Mouse (Mus musculus): ENCODE measurements around the gene Vps29.

Gene Vps29

DNA sequence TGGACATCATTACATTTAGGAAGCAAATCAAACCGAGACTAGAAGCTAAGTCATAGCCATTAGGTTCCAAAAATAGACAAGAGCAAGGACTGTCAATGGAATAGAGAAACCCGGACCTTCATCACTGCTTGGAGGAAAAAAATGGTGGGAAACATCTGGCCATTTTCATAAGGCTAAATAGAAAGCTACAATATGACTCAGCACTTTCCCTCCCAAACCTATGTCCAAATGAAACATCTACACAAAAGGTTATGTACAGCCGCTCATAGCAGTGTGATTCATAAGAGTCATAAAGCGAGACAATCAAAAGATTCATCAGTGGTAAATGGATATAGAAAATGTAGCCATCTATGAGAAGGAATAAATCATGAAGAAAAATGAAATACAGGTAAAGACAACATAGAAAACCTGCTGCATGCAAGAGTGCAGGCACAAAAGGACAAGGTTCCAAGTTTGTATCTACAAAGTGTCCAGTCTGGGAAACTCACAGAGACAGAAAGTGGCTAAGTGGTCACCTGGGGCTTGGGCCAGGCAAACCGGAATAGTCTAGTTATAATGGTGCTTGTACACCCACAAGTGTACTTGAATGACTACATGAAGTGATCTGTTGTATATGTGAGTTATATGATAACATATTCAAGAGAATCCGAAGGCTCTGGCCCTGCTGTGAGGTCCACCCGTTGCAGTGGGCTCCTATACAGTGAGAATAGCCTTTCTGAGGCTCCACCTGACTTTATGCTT lies 17.4 kb upstream of the Vps29 start:
- DNase-seq, result no peak

DNA sequence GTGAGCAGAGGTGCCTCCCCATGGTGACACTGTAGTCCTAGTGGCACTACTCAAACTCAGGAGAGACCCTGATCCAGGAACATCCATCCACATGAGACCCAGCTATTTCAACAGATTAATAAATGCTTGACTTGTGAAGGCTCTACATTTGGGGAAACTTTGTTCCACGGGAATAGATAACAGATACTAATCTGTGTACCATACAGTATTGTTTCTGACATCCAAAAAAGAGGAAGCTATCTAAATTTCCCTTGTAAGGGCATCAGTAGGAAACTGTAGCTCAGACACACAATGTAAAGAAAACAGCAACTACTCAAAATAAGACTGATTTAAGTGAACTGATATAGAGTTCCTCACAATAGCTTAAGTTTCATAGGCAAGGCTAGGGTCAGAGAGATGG lies 11.3 kb upstream of the Vps29 start:
- no peak for DNase-seq

DNA sequence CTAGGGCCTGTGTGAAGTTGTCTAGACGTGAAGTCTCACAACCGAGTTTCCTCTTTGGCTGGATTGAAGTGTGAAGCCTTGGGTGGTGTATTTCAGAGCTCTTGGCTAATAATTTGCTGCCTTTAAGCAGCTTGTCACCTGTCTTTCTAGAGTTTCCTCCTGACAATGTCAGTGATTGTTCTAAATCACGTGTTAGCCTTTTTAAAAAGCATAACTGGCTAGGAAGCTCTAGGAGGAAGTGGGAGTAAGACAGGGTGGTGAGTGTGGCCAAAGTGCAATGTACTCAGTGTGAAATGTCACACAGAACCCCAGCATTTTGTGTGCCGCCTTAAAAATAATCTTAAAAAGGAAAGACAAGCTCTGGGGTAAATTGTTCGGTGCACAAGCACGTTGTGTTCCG lies 10.4 kb upstream of the Vps29 start:
- no peak for DNase-seq

DNA sequence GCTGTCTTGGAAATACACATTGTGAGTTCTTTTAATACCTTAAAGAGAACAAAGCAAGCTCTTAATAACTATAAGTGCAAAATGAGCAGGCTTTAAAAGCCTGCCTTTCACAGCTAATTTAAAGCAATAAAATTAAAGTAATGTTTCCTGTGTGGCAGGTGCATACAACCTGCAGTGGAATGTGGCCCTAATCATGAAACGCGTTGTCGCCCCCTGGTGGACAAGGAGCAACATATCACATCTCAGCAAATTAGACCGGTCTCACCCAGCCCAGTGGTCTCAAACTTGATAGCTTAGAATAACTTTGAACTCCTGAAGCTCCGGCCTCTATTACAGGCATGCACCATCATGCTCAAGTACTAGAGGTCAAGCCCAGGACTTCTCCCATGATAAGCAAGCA lies 9.9 kb upstream of the Vps29 start:
- peak; percentile 81 to 83 for DNase-seq

- no peak for DNase-seq
Observed at GRCm38 (mm10) chr5:122345777-122346176, 8.4 kb upstream of the Vps29 start.

DNA sequence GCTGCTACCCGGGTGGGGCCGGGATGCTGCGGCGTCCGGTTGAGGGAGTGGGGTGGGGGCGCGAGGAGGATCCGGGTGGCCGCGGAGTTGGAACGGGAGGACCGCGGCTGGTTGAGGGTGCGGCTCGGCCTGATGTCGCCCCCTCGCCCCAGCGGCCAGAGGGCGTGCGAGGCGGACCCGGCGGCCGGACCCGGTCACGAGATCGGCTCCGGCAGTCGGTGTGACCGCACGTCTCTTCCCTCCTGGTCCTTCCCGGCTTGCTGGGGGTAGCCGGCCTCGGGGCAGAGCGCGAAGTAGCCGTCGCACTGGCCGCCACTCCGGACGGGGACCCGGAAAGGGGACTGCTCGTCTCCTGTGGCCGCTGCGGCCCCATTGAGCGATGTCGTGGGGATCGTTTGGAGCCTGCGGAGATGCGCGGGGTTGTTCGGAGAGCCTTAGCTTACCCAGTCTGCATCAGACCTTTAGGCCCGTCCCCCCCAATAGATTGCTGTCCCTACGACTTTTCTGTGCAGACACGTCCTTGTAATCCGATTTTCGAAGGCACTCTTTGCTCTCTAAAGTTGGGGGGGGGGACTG lies 411 bp downstream of the Vps29 start:
- no peak for DNase-seq

- DNase-seq, result peak in 1 of 2 experiments; percentile 37
Observed at GRCm38 (mm10) chr5:122371591-122372191, 17.5 kb downstream of the Vps29 start, which contains the start of gene Gpn3. Gene Gpn3, plus strand, starts transcription at chr5:122371876.

- peak; percentile 99 for DNase-seq
Observed at GRCm38 (mm10) chr5:122372192-122372769, 18.1 kb downstream of the Vps29 start, which contains the start of gene Fam216a. Gene Fam216a, minus strand, starts transcription at chr5:122372364.

GRCm38 (mm10) chr5:122372878-122373277 lies 18.7 kb downstream of the Vps29 start:
- no peak for DNase-seq

DNA sequence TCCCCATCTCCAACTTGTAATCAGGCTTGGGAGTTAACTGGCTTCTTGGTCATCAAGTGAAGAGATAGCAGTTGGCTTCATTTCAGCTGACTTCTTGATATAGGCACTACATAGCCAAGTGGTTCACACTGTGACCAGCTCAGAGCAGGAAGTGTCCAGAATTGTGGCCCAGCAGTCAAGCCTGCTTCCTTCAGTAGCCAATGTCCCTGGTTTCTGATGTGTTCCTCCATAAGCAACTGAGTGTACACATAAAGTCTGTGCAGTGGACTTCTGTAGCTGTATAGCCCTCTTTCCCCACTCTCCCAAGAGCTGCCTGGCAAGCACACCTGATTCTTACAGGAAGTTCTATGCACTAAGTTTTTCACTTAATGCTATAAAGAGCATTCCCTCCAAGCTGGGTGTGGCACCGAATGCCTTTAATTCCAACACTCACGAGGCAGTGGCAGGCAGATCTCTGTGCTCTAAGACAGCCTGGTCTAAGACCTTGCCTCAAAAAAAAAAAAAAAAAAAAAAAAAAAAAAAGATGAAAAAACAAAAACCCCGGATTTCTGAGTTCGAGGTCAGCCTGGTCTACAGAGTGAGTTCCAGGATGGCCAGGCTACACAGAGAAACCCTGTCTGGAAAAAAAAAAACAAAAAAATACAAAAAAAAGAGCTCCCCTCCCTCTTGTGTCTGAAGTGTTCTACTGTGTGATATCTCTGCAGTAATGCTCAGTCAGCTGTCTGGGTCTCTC lies 23.1 kb downstream of the Vps29 start:
- no peak for DNase-seq

DNA sequence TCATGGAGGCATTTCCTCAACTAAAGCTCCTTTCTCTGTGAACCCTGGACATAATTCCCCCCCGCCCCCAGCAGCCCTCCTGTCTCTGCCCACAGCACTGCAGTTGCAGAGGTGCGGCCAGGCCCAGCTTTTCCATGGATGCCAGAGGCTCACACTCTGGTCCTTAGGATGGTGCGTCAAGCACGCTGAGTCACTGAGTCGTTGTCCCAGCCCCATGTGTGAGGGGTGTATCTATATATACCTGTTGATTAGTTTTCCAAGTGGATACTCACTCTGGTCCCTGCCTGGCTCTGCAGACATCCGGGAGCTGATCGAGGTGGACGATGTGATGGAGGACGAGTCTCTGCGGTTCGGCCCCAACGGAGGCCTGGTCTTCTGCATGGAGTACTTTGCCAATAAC lies 24.0 kb downstream of the Vps29 start:
- DNase-seq, result no peak

DNA sequence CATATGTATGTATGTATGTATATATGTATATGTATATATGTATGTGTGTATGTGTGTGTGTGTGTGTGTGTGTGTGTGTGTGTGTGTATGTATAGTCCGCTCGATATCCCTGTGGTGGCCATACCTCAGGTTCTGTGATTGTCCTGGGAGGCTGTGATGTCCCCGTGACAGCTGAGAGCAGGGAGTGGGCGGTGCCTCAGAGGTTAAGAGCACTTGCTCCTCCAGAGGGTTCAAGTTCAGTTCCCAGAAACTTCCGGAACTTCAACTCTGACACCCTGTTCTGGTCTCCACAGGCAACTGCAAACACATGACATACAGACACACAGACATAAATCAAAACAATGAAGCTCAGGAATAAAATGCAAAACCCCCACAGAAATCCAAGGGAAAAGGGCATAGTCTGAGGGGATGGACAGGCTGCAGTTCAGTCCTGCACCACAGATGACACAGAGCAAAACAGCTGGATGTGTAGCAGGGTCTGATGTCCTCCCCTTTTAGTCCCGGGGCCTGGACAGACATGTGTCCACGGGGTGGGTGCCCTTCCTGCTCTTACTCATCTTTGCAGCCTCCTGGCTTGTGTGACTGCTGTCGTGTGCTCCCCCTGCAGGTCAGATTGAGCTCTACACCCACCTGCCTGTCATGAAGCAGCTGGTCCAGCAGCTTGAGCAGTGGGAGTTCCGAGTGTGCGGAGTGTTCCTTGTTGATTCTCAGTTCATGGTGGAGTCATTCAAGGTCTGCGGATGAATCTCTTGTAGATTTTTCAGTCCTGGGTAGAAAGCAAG lies 25.4 kb downstream of the Vps29 start:
- peak; percentile 81 for DNase-seq

GRCm38 (mm10) chr5:122390006-122390405 lies 35.8 kb downstream of the Vps29 start:
- no peak for DNase-seq

DNA sequence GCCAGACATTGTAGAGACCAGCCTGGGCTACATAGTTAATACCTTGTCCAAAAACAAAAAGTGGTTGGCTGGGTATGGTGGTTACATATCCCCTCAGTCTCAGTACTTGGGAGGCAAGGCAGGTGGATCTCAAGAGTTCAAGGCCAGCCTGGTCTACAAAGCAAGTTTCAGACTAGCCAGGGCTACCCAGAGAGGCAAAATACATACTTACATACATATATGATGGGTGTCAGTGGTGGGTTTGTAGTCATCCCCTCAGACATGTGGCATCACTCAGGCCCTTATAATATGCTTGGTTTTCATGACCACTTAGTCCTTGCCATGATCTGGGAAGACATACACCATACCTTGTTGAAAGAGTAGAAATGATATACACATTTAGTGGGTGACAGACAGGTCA lies 36.5 kb downstream of the Vps29 start:
- no peak for DNase-seq

GRCm38 (mm10) chr5:122391178-122391785 lies 37.1 kb downstream of the Vps29 start:
- no peak for DNase-seq

GRCm38 (mm10) chr5:122391786-122392180 lies 37.6 kb downstream of the Vps29 start, which contains the start of gene Arpc3:
Gene Arpc3, plus strand, starts transcription at chr5:122391878.
- peak; percentile 93 for DNase-seq

GRCm38 (mm10) chr5:122392227-122393004 lies 38.2 kb downstream of the Vps29 start:
- DNase-seq, result peak; percentile 19 to 62

DNA sequence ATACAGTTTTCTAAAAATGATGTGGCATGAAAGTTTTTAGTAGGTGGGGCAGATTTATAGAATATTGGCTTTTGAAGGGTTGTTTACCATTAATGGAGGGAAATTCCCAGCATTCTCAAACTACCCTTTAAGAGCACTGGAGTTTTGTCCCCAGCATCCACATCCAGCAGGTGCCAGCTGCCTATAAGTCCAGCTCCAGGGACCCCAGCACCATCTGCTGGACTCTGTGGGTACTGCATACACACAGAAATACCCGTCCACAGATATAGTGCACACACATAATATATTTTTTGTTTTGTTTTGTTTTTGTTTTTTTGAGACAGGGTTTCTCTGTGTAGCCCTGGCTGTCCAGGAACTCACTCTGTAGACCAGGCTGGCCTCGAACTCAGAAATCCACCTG lies 39.7 kb downstream of the Vps29 start:
- peak; percentile 83 to 90 for DNase-seq

DNA sequence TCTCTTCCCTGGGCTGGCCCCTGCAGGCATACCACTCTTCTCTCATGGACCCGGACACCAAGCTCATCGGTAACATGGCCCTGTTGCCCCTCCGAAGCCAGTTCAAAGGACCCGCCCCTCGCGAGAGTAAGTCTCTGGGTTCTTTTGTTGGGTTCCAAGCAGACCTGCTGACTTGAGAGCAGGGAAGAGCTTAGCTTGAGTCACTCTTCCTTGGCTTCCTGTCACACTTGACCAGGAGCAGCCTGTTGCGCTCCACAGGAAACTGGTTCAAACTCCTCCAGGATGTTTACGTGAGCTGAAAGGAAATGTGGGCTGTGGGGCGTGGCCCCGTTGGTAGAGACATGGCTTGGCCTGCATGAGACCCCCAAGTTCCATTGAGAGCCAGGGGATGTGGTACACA lies 42.6 kb downstream of the Vps29 start:
- peak; percentile 74 to 85 for DNase-seq

DNA sequence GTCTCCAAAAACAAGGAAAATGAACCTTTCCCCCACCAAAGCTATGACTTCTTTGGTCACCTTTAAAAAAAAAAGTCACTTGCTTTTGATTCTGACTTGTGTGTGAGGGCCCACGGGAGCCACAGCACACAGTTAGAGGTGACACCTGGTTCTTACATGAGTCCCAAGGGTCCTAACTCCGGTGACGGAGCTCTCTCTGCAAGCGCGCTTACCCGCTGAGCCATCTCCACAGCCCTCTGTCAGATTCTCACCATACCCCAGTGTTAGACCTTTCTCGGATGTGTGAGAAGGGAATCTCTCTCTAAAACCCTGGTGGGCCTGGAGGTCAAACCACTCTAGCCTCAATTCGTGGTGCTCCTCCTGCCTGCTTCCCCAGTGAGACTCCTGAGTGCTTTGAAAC lies 43.3 kb downstream of the Vps29 start:
- DNase-seq, result no peak

- no peak for DNase-seq
Observed at GRCm38 (mm10) chr5:122399871-122400270, 45.7 kb downstream of the Vps29 start.
